Mouse (Mus musculus): Measurements from ENCODE around the gene Cchcr1. TPM values are rescaled to one million over a fixed set of nuclear protein-coding genes. Genes with fewer than 3 reads are reported as not detected.

The Cchcr1 gene
- total RNA-seq, 2 experiments from 2014 or later: 8.0 to 10.5 TPM

DNA sequence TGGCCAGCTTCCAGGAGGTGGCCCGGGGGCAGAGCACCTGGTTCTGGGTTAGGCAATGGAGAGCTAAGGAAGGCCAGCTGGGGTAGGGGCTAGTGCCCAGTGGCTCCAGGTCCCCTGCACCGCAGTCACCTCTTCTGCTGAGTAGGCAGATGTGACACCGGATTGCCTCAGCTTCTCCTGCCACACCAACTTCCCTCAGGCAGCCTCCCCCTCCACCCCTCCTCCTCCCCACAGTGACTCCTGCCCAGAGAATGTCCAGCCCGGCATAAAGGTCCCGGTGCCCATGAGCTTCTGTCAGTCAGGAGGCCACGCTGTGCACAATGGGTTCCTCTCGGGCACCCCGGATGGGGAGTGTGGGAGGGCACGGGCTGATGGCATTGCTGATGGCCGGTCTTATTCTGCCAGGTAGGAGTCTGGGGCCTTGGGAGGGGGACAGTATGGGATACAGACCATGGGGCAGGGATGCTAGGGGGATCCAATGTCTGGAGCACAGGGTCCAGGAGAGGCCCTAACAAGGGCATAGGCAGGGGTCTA, 35.0 kb downstream of the Cchcr1 start, which contains the start of gene Cdsn:
Cdsn (plus strand) TSS at position 248 of the 534 bp plus-strand sequence.
- no peak for DNase-seq (ENCODE audit: extremely low spot score in 1 of 2, low spot score in 1 of 2)

- no peak for DNase-seq (ENCODE audit: extremely low spot score in 1 of 2, low spot score in 1 of 2)
These were observed 37.4 kb downstream of the Cchcr1 start for GRCm38 (mm10) chr17:35554321-35554720.

GRCm38 (mm10) chr17:35554761-35555397, 38.0 kb downstream of the Cchcr1 start:
- no peak for DNase-seq (ENCODE audit: extremely low spot score in 1 of 2, low spot score in 1 of 2)

GRCm38 (mm10) chr17:35556186-35556765, 39.4 kb downstream of the Cchcr1 start:
- no peak for DNase-seq (ENCODE audit: extremely low spot score in 1 of 2, low spot score in 1 of 2)

DNA sequence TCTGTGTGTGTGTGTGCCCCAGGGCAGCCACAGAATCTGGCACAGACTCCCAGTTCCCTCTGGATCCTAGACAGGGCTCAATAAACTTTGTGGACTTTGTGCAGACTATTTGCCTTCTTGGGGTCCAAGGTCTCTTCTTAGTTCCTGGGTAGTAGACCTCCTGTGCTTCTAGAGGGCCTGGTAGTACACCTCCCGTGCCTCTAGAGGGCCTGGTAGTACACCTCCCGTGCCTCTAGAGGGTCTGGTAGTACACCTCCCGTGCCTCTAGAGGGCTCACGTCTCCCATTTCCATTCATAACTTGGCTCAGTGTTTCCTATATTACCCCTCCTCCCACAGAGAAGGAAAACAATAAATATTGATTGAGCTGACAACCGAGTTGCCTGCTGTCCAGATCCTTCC, 39.9 kb downstream of the Cchcr1 start:
- DNase-seq (ENCODE audit: extremely low spot score in 1 of 2, low spot score in 1 of 2): peak in 1 of 2 experiments; percentile 51

- DNase-seq (ENCODE audit: extremely low spot score in 1 of 2, low spot score in 1 of 2): no peak
These were observed 40.5 kb downstream of the Cchcr1 start for GRCm38 (mm10) chr17:35557351-35557750.

GRCm38 (mm10) chr17:35558216-35558615, 41.3 kb downstream of the Cchcr1 start:
- no peak for DNase-seq (ENCODE audit: extremely low spot score in 1 of 2, low spot score in 1 of 2)

GRCm38 (mm10) chr17:35567150-35567549, 50.2 kb downstream of the Cchcr1 start, which contains the start of gene 2300002M23Rik:
Gene 2300002M23Rik, plus strand, starts transcription at chr17:35567450.
- DNase-seq (ENCODE audit: extremely low spot score in 1 of 2, low spot score in 1 of 2): no peak

DNA sequence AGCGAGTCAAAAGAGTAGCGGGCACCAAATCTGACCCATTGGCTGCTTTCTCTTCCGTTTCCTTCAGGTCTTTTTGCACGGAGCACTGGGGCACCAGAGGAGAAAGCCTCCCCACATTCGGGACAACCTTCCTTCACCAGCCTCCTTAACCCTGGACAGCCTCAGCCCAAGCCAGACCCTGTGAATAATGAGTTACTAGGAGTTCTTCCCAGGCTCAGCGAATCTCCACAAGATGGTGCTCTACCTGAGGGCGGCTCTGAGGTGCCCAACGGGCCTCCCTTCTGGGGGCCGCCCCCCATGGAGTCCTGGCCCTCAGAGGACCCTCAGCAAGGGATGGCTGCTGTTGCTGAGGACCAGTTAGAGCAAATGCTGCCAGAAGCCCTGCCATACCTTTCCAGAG, 50.9 kb downstream of the Cchcr1 start:
- DNase-seq (ENCODE audit: extremely low spot score in 1 of 2, low spot score in 1 of 2): no peak

GRCm38 (mm10) chr17:35569091-35569944, 52.4 kb downstream of the Cchcr1 start:
- DNase-seq (ENCODE audit: extremely low spot score in 1 of 2, low spot score in 1 of 2): no peak

GRCm38 (mm10) chr17:35570836-35571235, 53.9 kb downstream of the Cchcr1 start:
- DNase-seq (ENCODE audit: extremely low spot score in 1 of 2, low spot score in 1 of 2): no peak

- DNase-seq (ENCODE audit: extremely low spot score in 1 of 2, low spot score in 1 of 2): no peak
These were observed 54.6 kb downstream of the Cchcr1 start for GRCm38 (mm10) chr17:35571477-35571876.

GRCm38 (mm10) chr17:35578211-35578610, 61.3 kb downstream of the Cchcr1 start:
- DNase-seq (ENCODE audit: extremely low spot score in 1 of 2, low spot score in 1 of 2): peak; percentile 41 to 92

Other genes with a start within 250 kb of the Cchcr1 start
- gene H2-Q1, start 196.7 kb upstream of the Cchcr1 start, total RNA-seq (2021): under 1 TPM in 1 of 2 experiments, not detected in 1; 0.42 TPM
- under 1 TPM in 1 of 2 experiments, not detected in 1; 0.44 TPM for gene H2-Q2, start 174.9 kb upstream of the Cchcr1 start, total RNA-seq (2021)
- 1 to 10 TPM; 1.5 to 1.9 TPM for gene H2-Q4, start 137.5 kb upstream of the Cchcr1 start, total RNA-seq (2021)
- gene H2-Q6, start 92.2 kb upstream of the Cchcr1 start, total RNA-seq (2021): not detected
- under 1 TPM; 0.10 to 0.38 TPM for gene H2-Q7, start 77.9 kb upstream of the Cchcr1 start, total RNA-seq (2021)
- under 1 TPM in 1 of 2 experiments, not detected in 1; 0.09 TPM for gene H2-Q10, start 47.0 kb upstream of the Cchcr1 start, total RNA-seq (2021)
- gene Pou5f1, start 11.1 kb upstream of the Cchcr1 start, total RNA-seq (2021): under 1 TPM in 1 of 2 experiments, not detected in 1; 0.26 TPM
- 1 to 10 TPM; 4.7 to 6.1 TPM for gene Tcf19, start 276 bp upstream of the Cchcr1 start, total RNA-seq (2021)
- under 1 TPM; 0.32 to 0.61 TPM for gene Psors1c2, start 16.1 kb downstream of the Cchcr1 start, total RNA-seq (2021)
- gene Cdsn, start 35.0 kb downstream of the Cchcr1 start, total RNA-seq (2021): under 1 TPM; 0.20 to 0.70 TPM
- gene 2300002M23Rik, start 50.4 kb downstream of the Cchcr1 start, total RNA-seq (2021): not detected
- not detected for gene Sfta2, start 84.4 kb downstream of the Cchcr1 start, total RNA-seq (2021)
- gene Gm9573, start 109.5 kb downstream of the Cchcr1 start, total RNA-seq (2021): not detected
- gene Mucl3, start 126.6 kb downstream of the Cchcr1 start, total RNA-seq (2021): not detected
- 10 to 100 TPM; 33.7 to 42.0 TPM for gene Vars2, start 150.5 kb downstream of the Cchcr1 start, total RNA-seq (2021)
- 10 to 100 TPM; 30.2 to 33.7 TPM for gene Gtf2h4, start 156.6 kb downstream of the Cchcr1 start, total RNA-seq (2021)
- gene Ddr1, start 187.5 kb downstream of the Cchcr1 start, total RNA-seq (2021): 10 to 100 TPM; 78.5 to 82.0 TPM

Measured in layer of hippocampus, postnatal 25 days (tissue).